Mouse (Mus musculus) embryonic facial prominence, embryonic 15.5 days (tissue): ENCODE results near the gene Mical1. TPM values are rescaled to one million over a fixed set of nuclear protein-coding genes. Genes with fewer than 3 reads are reported as not detected.
"Not testable (repeated sequence)": the region's sequence is repeated elsewhere in the genome, so short reads cannot be mapped to it uniquely, and the experiment has no call there.

Source experiments
- ATAC-seq: fragments of 200-750 bp; cut with Nextera tagmentation; 2 replicates; pipeline ENCODE4 v1.8.0; 2017; ENCODE audit warnings: low read depth, moderate TSS enrichment; ENCODE audit not compliant: insufficient number of reproducible peaks, low FRiP score, low TSS enrichment
- H3K27ac ChIP-seq: fragments of 300-500 bp; sonication (generic); replicated peaks from 2 replicates; pipeline ENCODE4 v1.5.1; 2015; ENCODE audit warnings: mild to moderate bottlenecking, inconsistent platforms
- H3K27me3 ChIP-seq: fragments of 300-500 bp; sonication (generic); 2 replicates; pipeline ENCODE4 v1.6.1; 2015; ENCODE audit warnings: inconsistent platforms
- H3K36me3 ChIP-seq: fragments of 300-500 bp; sonication (generic); 2 replicates; pipeline ENCODE4 v1.6.1; 2015; ENCODE audit warnings: mild to moderate bottlenecking, inconsistent platforms
- H3K4me1 ChIP-seq: fragments of 300-500 bp; sonication (generic); 2 replicates; pipeline ENCODE4 v1.6.1; 2015; ENCODE audit warnings: inconsistent platforms
- H3K4me2 ChIP-seq: fragments of 300-500 bp; sonication (generic); replicated peaks from 2 replicates; pipeline ENCODE4 v1.6.1; 2015; ENCODE audit warnings: mild to moderate bottlenecking, inconsistent platforms
- H3K4me3 ChIP-seq: fragments of 300-500 bp; sonication (generic); replicated peaks from 2 replicates; pipeline ENCODE4 v1.5.1; 2015; ENCODE audit warnings: mild to moderate bottlenecking, inconsistent platforms
- H3K9ac ChIP-seq: fragments of 300-500 bp; sonication (generic); 2 replicates; pipeline ENCODE4 v1.6.1; 2015; ENCODE audit warnings: inconsistent platforms
- H3K9me3 ChIP-seq: fragments of 300-500 bp; sonication (generic); replicated peaks from 2 replicates; pipeline ENCODE4 v1.6.1; 2016; ENCODE audit warnings: inconsistent platforms
- WGBS: fragments of 180-500 bp; shearing (Covaris S2); methylation state at CpG from one replicate; pipeline ENCODE4 v1.1.7; 2015; 5-methylcytosine and 5-hydroxymethylcytosine counted together
- polyA plus RNA-seq: library from polyadenylated mRNA; unstranded; fragments of >200 nt; fragmentation: Nextera tagmentation; extraction: Ambion mirVana; gene quantifications from 2 replicates; pipeline ENCODE4 v1.2.1, GENCODE M21; 2015

The Mical1 gene
- polyA plus RNA-seq, 1 experiment from 2014 or later = 39.6 TPM

GRCm38 (mm10) chr10:41504996-41505395 lies 28.9 kb downstream of the Mical1 start:
- no peak overlapping the region for H3K4me3 ChIP-seq
- no peak overlapping the region for H3K9ac ChIP-seq
- H3K27me3 ChIP-seq = no peaks in the 10 kb centered on the region
- no peak overlapping the region for H3K4me2 ChIP-seq
- WGBS = 85% methylated on average over 1 of the region's 1 CpGs
- H3K4me1 ChIP-seq = no peaks in the 10 kb centered on the region
- H3K36me3 ChIP-seq = no peaks in the 10 kb centered on the region
- ATAC-seq = no peak
- H3K27ac ChIP-seq = no peak overlapping the region
- H3K9me3 ChIP-seq = no peaks in the 10 kb centered on the region

GRCm38 (mm10) chr10:41505446-41505845 lies 29.3 kb downstream of the Mical1 start:
- ATAC-seq, H3K27me3 ChIP-seq, H3K9ac ChIP-seq, H3K36me3 ChIP-seq, H3K4me1 ChIP-seq, H3K4me3 ChIP-seq, H3K9me3 ChIP-seq, H3K27ac ChIP-seq, H3K4me2 ChIP-seq: not testable (repeated sequence)
- 6% methylated on average over 3 of the region's 3 CpGs for WGBS

DNA sequence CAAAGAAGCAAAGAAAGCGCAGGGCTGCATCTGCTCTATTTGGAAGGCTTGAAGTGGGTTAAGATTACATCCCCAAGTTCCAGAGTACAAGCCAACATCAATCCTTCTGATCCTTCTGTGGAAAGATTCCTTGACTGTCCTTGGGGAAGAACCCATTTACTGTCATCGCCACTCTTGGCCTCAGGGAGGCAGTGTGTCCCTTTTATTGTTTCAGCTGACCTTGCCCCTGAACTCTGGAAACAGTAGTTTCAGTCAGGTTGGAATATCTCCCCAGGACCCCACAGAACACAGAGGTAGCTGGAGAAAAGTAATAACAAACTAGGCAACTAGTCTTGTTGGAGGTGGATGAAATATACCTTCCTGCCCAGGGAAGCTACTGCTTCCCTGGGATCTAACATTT lies 33.0 kb downstream of the Mical1 start:
- no peaks in the 10 kb centered on the region for H3K4me1 ChIP-seq
- H3K27ac ChIP-seq = no peak overlapping the region
- no peak for ATAC-seq
- 33% methylated on average over 2 of the region's 2 CpGs for WGBS
- H3K9me3 ChIP-seq = no peaks in the 10 kb centered on the region
- no peaks in the 10 kb centered on the region for H3K27me3 ChIP-seq
- H3K4me3 ChIP-seq = no peak overlapping the region
- no peak overlapping the region for H3K4me2 ChIP-seq
- no peaks in the 10 kb centered on the region for H3K36me3 ChIP-seq
- H3K9ac ChIP-seq = no peak overlapping the region

DNA sequence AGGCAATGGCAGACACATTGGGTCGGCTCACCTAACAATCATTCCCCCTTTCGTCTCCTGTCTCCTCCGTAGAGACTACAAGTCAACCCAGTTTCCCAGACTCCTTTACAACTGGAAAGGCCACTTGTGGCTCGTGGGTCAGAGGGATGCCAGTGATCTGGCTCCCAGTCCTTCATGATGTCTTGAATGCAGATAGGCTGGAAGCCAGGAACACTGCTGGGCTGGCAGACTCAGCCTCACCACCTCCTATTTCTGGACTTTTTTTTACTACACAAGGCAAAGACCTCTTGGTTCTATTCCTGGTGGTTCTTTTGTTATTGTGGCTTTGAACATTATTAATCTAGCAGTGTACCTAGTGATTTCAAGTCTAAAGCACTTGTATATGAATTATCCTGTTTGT lies 38.2 kb downstream of the Mical1 start:
- Histone ChIP-seq H3K27me3 (no peaks in the 10 kb centered on the region), H3K9me3 (no peaks in the 10 kb centered on the region), H3K9ac (no peak overlapping the region), H3K4me1 (no peaks in the 10 kb centered on the region), H3K4me2 (no peak overlapping the region), H3K36me3 (no peaks in the 10 kb centered on the region), H3K27ac (no peak overlapping the region), H3K4me3 (no peak overlapping the region)
- 72% methylated on average over 4 of the region's 4 CpGs for WGBS
- no peak for ATAC-seq

GRCm38 (mm10) chr10:41514921-41515320 lies 38.8 kb downstream of the Mical1 start:
- no peaks in the 10 kb centered on the region for H3K4me1 ChIP-seq
- no peaks in the 10 kb centered on the region for H3K36me3 ChIP-seq
- no peak overlapping the region for H3K27ac ChIP-seq
- H3K4me2 ChIP-seq = no peak overlapping the region
- no peaks in the 10 kb centered on the region for H3K9me3 ChIP-seq
- no peak for ATAC-seq
- no peak overlapping the region for H3K9ac ChIP-seq
- H3K4me3 ChIP-seq = no peak overlapping the region
- H3K27me3 ChIP-seq = no peaks in the 10 kb centered on the region

DNA sequence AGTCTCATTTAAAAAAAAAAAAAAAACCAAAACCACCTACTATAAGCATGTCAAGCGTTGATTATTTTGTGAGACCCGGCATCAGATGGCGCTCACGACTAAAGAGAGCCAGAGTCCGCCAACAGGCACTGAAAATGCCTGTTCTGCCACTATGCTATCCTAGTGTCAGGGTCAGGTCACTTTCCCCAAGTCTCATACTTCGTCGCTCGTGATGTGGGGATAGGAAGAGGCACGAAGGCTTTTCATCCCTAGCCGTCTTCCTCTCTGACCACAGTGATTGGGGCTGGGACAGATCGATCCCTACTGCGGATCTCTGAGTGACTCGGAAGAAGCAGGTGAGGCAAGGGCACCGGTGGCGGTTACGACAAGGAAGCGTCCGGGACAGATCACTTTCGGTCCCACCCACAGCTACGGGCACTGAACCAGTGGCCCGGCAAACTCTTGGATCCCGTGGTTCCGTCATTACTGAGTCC lies 42.4 kb downstream of the Mical1 start:
- no peaks in the 10 kb centered on the region for H3K9me3 ChIP-seq
- H3K9ac ChIP-seq = peak overlapping the region; percentile 95
- H3K4me3 ChIP-seq = peak overlapping the region; percentile 93
- peaks cover 15% of the 10 kb centered on the region for H3K4me1 ChIP-seq
- H3K27me3 ChIP-seq = no peaks in the 10 kb centered on the region
- H3K36me3 ChIP-seq = no peaks in the 10 kb centered on the region
- 0% methylated on average over 23 of the region's 23 CpGs for WGBS
- ATAC-seq = peak; percentile 56
- H3K4me2 ChIP-seq = peak overlapping the region; percentile 90
- H3K27ac ChIP-seq = peak overlapping the region; percentile 98

DNA sequence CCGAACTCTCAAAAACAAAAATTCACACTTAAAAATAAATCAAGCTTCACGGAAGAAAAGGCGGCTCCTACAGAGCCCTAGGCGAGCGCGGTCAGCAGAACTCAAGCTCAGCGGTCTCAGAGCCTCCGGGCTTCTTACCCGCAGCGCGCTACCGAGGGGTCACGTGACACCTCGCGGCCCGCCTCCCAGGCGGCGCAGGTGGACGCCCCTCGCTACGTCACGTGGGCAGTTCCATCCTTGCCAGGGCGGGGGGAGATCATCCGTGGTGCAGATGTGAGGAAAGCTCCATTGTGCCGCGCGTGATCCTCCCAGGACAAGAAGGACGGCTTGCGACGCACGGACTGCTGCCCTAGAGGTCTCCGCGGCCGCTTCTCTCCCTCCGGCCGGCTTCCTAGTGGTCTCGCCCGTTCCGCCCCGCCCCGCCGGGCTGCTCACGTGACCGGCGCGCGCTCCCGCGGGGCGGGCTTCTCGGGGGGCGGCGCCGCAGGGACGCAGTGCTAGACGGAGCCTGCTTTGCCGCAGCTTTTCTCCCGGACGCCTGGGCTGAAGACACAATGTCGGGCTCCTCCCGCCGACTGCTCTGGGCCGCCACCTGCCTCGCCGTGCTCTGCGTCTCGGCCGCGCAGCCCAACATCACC lies 43.0 kb downstream of the Mical1 start, which contains the start of gene Cd164:
Gene Cd164 (plus strand): TSS at position 434 of the 638 bp plus-strand sequence.
- Histone ChIP-seq H3K4me2 (peak within 1 kb of the TSS; percentile 90), H3K4me1 (peaks cover 15% of the 10 kb centered on the region), H3K9me3 (no peaks in the 10 kb centered on the region), H3K27me3 (no peaks in the 10 kb centered on the region), H3K4me3 (peak within 1 kb of the TSS; percentile 93), H3K27ac (peak within 1 kb of the TSS; percentile 98), H3K36me3 (0 out of 2 replicates have a peak, but pooled peaks cover 5% of the 10 kb centered on the region), H3K9ac (peak within 1 kb of the TSS; percentile 95)
- peak; percentile 93 for ATAC-seq
- WGBS = under 1% methylated on average over 69 of the region's 69 CpGs

GRCm38 (mm10) chr10:41519640-41520409 lies 43.7 kb downstream of the Mical1 start:
- 0 out of 2 replicates have a peak, but pooled peaks cover 11% of the 10 kb centered on the region for H3K36me3 ChIP-seq
- WGBS = under 1% methylated on average over 65 of the region's 65 CpGs
- H3K27ac ChIP-seq = peak overlapping the region; percentile 98
- H3K4me2 ChIP-seq = peak overlapping the region; percentile 90
- H3K9me3 ChIP-seq = no peaks in the 10 kb centered on the region
- ATAC-seq = peak; percentile 35
- H3K27me3 ChIP-seq = no peaks in the 10 kb centered on the region
- peaks cover 15% of the 10 kb centered on the region for H3K4me1 ChIP-seq
- H3K9ac ChIP-seq = peak overlapping the region; percentile 95
- peak overlapping the region; percentile 93 for H3K4me3 ChIP-seq

GRCm38 (mm10) chr10:41520410-41520673 lies 44.2 kb downstream of the Mical1 start:
- peaks cover 15% of the 10 kb centered on the region for H3K4me1 ChIP-seq
- H3K4me3 ChIP-seq = peak overlapping the region; percentile 93
- ATAC-seq = no peak
- peak overlapping the region; percentile 90 for H3K4me2 ChIP-seq
- H3K36me3 ChIP-seq = peaks cover 13% of the 10 kb centered on the region; the same call in 1 of the 2 replicates
- no peak overlapping the region for H3K27ac ChIP-seq
- peak overlapping the region; percentile 95; the same call in 1 of the 2 replicates for H3K9ac ChIP-seq
- H3K27me3 ChIP-seq = no peaks in the 10 kb centered on the region
- H3K9me3 ChIP-seq = no peaks in the 10 kb centered on the region
- WGBS = 4% methylated on average over 5 of the region's 5 CpGs

DNA sequence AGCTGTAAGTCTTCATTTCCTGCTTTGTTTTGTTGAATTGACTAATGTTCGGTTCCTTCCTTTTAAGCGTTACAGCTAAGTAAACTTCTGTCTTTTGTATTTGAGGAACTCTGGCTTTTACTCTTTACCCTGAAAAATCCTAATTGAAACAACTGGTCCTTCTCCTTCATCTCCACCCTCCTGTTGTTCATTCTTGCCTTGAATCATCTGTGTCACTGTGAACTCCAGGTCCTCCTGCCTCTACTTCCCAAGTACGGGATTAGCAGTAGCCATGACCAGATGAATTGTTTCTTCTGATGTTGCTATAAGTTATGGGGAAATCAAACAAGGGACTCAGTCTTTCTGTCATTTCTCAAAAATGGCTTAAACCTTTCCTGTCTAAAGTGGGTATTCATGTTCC lies 47.3 kb downstream of the Mical1 start:
- Histone ChIP-seq H3K4me3 (no peak overlapping the region), H3K9ac (no peak overlapping the region), H3K27me3 (no peaks in the 10 kb centered on the region), H3K9me3 (no peaks in the 10 kb centered on the region), H3K4me2 (no peak overlapping the region), H3K27ac (no peak overlapping the region), H3K4me1 (peaks cover 15% of the 10 kb centered on the region), H3K36me3 (peaks cover 27% of the 10 kb centered on the region)
- WGBS = 71% methylated on average over 3 of the region's 3 CpGs
- no peak for ATAC-seq

DNA sequence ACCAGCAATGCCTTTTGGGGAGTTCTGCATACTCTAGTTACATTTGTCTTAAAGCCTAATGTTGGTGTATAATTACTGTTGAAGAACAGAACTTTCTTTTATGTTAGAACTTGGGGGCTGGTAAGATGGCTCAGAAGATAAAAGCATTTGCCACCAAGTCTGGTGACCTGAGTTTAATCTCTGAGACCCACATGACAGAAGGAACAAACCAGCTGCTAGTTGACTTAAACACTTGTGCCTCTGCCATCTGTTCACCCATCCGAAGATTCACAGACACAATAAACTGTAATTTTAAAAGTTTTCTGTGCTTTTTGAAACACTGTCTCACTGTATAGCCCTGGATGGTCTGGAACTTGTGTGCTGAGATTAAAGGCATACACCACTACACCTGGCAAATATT lies 49.6 kb downstream of the Mical1 start:
- 74% methylated on average over 1 of the region's 1 CpGs for WGBS
- H3K27me3 ChIP-seq = no peaks in the 10 kb centered on the region
- no peak for ATAC-seq
- peaks cover 15% of the 10 kb centered on the region for H3K4me1 ChIP-seq
- H3K9me3 ChIP-seq = no peaks in the 10 kb centered on the region
- no peak overlapping the region for H3K9ac ChIP-seq
- no peak overlapping the region for H3K27ac ChIP-seq
- H3K4me3 ChIP-seq = no peak overlapping the region
- H3K36me3 ChIP-seq = peaks cover 45% of the 10 kb centered on the region
- no peak overlapping the region for H3K4me2 ChIP-seq
